Mouse (Mus musculus): ENCODE measurements around the gene Rrm1.

DNA sequence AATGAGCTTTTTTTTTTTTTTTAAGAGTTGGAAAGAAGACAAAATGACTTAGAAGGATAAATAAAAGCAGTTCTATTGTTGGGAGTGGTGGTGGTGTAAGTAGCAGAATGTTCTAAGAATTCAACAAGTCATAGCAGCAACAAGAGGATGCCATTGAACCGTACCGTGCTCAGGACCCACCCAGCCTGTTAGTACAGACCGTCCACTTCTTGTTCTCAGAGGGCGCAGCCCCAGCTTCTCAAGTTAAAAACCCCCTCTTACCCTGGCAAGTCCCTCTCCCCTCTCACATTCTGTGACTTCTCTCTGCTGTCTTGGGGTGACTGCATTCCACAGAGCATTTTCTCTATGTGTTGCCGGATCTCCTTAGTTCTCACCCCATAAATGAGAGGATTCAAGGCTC, 35.1 kb downstream of the Rrm1 start:
- TF ChIP-seq GATA1 (IDR thresholded peaks at IDR 0.05; ENCODE audit: borderline replicate concordance, low read length): no peak
- no peak for TF ChIP-seq FLI1 (IDR thresholded peaks at IDR 0.05; ENCODE audit: low read length)

Data from megakaryocyte, embryonic 14.5 days (primary cell).